Mouse (Mus musculus) lung, postnatal 0 days (tissue): ENCODE results near the gene Dmd. TPM values are rescaled to one million over a fixed set of nuclear protein-coding genes. Genes with fewer than 3 reads are reported as not detected.
A peak's percentile ranks its signal among the peaks of the same experiment; 100 is the strongest.

Source experiments
- ATAC-seq: fragments of 200-750 bp; cut with Nextera tagmentation; 2 replicates; pipeline ENCODE4 v1.8.0; 2017; ENCODE audit warnings: moderate library complexity
- DNase-seq: peaks from one replicate; pipeline ENCODE4 v3.0.0-alpha.2; 2016; ENCODE audit warnings: low spot score
- H3K27ac ChIP-seq: fragments of 300-500 bp; sonication (generic); 2 replicates; pipeline ENCODE4 v1.5.1; 2014; ENCODE audit warnings: antibody characterized with exemption, mild to moderate bottlenecking, low read length, mixed read lengths
- H3K27me3 ChIP-seq: fragments of 300-500 bp; sonication (generic); replicated peaks from 2 replicates; pipeline ENCODE4 v1.6.1; 2014; ENCODE audit warnings: low read length, mixed read lengths; ENCODE audit not compliant: insufficient read depth
- H3K36me3 ChIP-seq: fragments of 300-500 bp; sonication (generic); 2 replicates; pipeline ENCODE4 v1.6.1; 2014; ENCODE audit warnings: low read length, mixed read lengths; ENCODE audit not compliant: insufficient read depth
- H3K4me1 ChIP-seq: fragments of 300-500 bp; sonication (generic); 2 replicates; pipeline ENCODE4 v1.6.1; 2014; ENCODE audit warnings: antibody characterized with exemption, low read depth, low read length, mixed read lengths; ENCODE audit not compliant: insufficient read depth
- H3K4me2 ChIP-seq: fragments of 300-500 bp; sonication (generic); replicated peaks from 2 replicates; pipeline ENCODE4 v1.6.1; 2014; ENCODE audit warnings: low read depth, mild to moderate bottlenecking, low read length, moderate library complexity, mixed read lengths
- H3K4me3 ChIP-seq: fragments of 300-500 bp; sonication (generic); 2 replicates; pipeline ENCODE4 v1.5.1; 2014; ENCODE audit warnings: low read depth, low read length
- H3K9ac ChIP-seq: fragments of 300-500 bp; sonication (generic); replicated peaks from 2 replicates; pipeline ENCODE4 v1.6.1; 2014; ENCODE audit warnings: low read depth, mild to moderate bottlenecking
- H3K9me3 ChIP-seq: fragments of 300-500 bp; sonication (generic); 2 replicates; pipeline ENCODE4 v1.6.1; 2016; ENCODE audit warnings: low read length, mixed read lengths
- CTCF ChIP-seq: IDR thresholded peaks from 2 replicates; pipeline ENCODE4 v1.5.1; 2016; ENCODE audit warnings: antibody characterized with exemption, mild to moderate bottlenecking
- EP300 ChIP-seq: IDR thresholded peaks from 2 replicates; pipeline ENCODE4 v1.6.1; 2016; ENCODE audit warnings: antibody characterized with exemption, mild to moderate bottlenecking, control low read depth
- WGBS: fragments of 180-500 bp; shearing (Covaris S2); extraction: QIAGEN DNeasy Blood & Tissue Kit; methylation state at CpG from one replicate; pipeline ENCODE4 v1.1.7; 2014; 5-methylcytosine and 5-hydroxymethylcytosine counted together
- polyA plus RNA-seq: library from polyadenylated mRNA; unstranded; fragments of >200 nt; fragmentation: Nextera tagmentation; extraction: Ambion mirVana; gene quantifications from 2 replicates; pipeline ENCODE4 v1.2.1, GENCODE M21; 2015

Dmd gene
- polyA plus RNA-seq, 1 experiment from 2014 or later = 15.8 TPM

DNA sequence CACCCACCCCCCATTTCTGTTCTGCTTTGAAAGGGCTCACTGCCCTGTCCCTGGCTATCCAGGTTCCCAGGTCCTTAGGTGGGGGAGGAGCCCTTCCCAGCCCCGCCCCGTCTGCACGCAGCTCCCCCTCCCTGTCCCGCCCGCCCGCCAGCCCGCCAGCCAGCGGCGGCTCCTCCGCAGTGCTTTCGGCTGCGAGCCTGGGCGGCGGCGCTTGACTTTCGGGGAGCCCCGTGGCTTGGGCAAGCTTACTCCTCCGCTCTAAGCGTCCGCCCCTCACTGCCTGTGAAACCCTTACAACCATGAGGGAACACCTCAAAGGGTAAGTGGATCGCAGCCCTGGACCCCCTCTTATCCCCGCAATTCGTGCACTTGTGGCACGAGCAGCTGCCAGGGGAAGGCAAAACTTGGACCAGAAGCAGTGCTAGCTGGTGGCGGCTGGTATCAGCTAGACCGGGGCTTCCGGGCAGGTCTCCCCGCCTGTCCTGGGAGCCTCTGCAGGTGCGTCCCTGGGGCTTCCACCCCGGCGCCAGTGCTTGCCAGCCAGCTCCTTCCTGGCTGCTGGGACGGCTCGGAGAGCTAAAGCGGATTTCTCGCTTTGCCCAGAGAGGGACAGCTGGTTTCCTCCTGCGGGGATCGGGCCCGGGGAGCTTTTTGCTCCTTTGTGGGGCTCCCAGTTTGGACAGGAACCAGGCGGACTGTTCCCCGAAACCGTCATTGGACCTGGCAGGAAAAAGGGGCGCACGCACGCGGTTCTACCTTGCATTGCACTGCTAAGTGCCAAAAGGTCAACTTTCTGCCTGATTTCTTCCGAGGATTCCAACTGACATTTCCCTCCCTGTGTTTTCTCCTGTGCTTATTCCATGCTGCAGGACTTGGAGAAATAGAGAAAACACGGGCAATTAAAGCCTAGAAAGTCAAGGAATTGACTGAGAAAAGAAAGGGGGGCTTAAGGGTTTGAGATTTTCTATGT lies 2099.8 kb downstream of the Dmd start:
- no peaks in the 10 kb centered on the region for H3K4me1 ChIP-seq
- H3K9ac ChIP-seq = peak overlapping the region; percentile 39; the same call in 1 of the 2 replicates
- H3K4me2 ChIP-seq = peak overlapping the region; percentile 60
- peak; percentile 96 for ATAC-seq
- no peaks in the 10 kb centered on the region for H3K9me3 ChIP-seq
- DNase-seq = peak; percentile 61
- 10% methylated on average over 27 of the region's 47 CpGs for WGBS
- TF ChIP-seq CTCF = no peak
- no peak for TF ChIP-seq EP300
- peak overlapping the region; percentile 53 for H3K4me3 ChIP-seq
- H3K27me3 ChIP-seq = no peaks in the 10 kb centered on the region
- peak overlapping the region; percentile 68 for H3K27ac ChIP-seq
- H3K36me3 ChIP-seq = no peaks in the 10 kb centered on the region

DNA sequence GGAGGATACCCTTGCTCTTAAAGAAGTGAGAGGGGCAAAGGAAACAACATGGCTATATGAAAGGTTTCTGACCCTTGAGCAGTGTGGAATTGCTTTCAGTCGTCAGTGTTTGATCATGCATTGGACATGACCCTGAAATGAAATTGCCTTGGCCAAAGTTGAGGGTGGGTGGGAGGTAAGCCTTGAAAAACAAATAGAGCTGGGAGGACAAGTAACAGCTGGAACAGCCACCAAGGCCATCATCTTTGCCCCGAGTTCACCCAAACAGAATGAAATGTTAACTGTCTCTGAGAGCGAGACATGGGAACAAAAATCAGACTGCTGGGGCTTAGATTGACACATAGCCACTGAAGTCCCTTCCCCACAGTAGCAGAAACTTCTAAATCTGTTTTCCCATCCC lies 2100.9 kb downstream of the Dmd start:
- ATAC-seq = no peak
- Histone ChIP-seq H3K27ac (no peak overlapping the region), H3K4me2 (peak overlapping the region; percentile 60), H3K4me3 (no peak overlapping the region), H3K36me3 (no peaks in the 10 kb centered on the region), H3K4me1 (no peaks in the 10 kb centered on the region), H3K9ac (no peak overlapping the region), H3K27me3 (no peaks in the 10 kb centered on the region), H3K9me3 (no peaks in the 10 kb centered on the region)
- peak; percentile 12 for DNase-seq
- TF ChIP-seq EP300 (no peak), CTCF (no peak)
- 29% methylated on average over 3 of the region's 3 CpGs for WGBS

DNA sequence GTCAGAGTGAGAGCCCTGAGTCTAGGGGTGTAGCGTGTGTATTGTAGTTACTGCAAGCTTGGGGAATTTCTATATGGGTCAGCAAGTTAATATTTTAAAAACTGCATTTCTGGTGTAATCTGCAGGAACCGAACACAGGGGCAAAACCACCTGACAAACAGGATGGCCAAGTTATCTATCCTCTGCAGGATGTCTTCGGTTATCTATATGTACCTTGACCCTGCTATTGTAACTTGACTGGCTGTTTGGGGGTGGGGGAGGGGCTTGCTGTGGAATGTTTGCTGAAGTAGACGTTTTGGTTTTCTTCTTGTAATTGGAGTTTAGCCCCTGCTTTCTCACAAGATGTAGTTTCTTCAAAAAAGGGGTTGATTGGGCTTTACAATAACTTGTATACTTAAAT lies 2124.9 kb downstream of the Dmd start:
- no peak for TF ChIP-seq EP300
- H3K9ac ChIP-seq = no peak overlapping the region
- H3K9me3 ChIP-seq = no peaks in the 10 kb centered on the region
- H3K27me3 ChIP-seq = no peaks in the 10 kb centered on the region
- ATAC-seq = no peak
- DNase-seq = no peak
- no peaks in the 10 kb centered on the region for H3K4me1 ChIP-seq
- H3K36me3 ChIP-seq = no peaks in the 10 kb centered on the region
- no peak overlapping the region for H3K4me2 ChIP-seq
- H3K27ac ChIP-seq = no peak overlapping the region
- no peak overlapping the region for H3K4me3 ChIP-seq
- WGBS = 52% methylated on average over 4 of the region's 4 CpGs

DNA sequence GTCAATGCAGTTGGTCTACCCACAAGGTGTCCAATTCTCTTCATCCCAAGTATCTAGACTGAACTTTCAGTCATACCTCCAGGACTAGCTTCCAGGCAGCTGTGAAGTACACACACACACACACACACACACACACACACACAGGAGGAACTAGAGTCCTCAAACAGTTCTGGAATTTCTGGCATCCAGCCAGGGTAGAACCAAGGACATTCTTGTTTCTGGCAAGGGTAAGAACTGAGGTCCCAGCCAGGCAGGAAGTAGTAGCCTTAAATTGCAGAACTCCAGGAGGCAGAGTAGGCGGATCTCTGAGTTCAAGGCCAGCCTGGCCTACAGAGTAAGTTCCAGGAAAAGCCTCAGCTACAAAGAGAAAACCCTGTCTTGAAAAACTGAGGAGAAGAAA lies 2128.2 kb downstream of the Dmd start:
- H3K36me3 ChIP-seq = no peaks in the 10 kb centered on the region
- H3K4me1 ChIP-seq = no peaks in the 10 kb centered on the region
- H3K27me3 ChIP-seq = no peaks in the 10 kb centered on the region
- H3K9me3 ChIP-seq = no peaks in the 10 kb centered on the region
- DNase-seq (peak; percentile 33), ATAC-seq (0 out of 2 replicates have a peak, but pooled peaks have one; percentile 21)
- no peak overlapping the region for H3K9ac ChIP-seq
- no peak for TF ChIP-seq EP300
- no peak for TF ChIP-seq CTCF
- no peak overlapping the region for H3K4me2 ChIP-seq
- 55% methylated on average over 1 of the region's 1 CpGs for WGBS
- no peak overlapping the region for H3K27ac ChIP-seq
- no peak overlapping the region for H3K4me3 ChIP-seq

DNA sequence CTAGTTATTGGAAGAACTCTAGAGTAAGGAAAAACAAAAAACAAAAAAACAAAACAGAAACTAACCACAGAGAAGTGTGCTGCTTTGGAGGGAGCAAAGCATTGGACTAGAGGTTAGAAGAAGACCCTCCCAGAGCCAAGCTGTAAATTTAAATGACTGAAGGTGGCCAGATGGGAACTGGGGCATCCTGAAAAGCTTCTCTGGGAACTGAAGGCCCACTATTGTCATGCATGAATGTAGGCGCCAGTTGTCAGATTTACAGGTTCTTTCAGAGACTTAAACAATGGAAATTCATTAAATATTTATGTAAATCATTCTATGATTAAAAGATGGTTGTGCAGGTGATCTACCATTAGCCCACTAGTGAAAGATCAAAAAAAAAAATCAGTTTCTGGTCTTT lies 2128.9 kb downstream of the Dmd start:
- ATAC-seq (no peak), DNase-seq (no peak)
- H3K9ac ChIP-seq = no peak overlapping the region
- no peaks in the 10 kb centered on the region for H3K27me3 ChIP-seq
- H3K36me3 ChIP-seq = no peaks in the 10 kb centered on the region
- no peaks in the 10 kb centered on the region for H3K4me1 ChIP-seq
- H3K4me3 ChIP-seq = no peak overlapping the region
- WGBS = 90% methylated on average over 1 of the region's 1 CpGs
- H3K9me3 ChIP-seq = no peaks in the 10 kb centered on the region
- no peak overlapping the region for H3K4me2 ChIP-seq
- TF ChIP-seq CTCF (no peak), EP300 (no peak)
- no peak overlapping the region for H3K27ac ChIP-seq

DNA sequence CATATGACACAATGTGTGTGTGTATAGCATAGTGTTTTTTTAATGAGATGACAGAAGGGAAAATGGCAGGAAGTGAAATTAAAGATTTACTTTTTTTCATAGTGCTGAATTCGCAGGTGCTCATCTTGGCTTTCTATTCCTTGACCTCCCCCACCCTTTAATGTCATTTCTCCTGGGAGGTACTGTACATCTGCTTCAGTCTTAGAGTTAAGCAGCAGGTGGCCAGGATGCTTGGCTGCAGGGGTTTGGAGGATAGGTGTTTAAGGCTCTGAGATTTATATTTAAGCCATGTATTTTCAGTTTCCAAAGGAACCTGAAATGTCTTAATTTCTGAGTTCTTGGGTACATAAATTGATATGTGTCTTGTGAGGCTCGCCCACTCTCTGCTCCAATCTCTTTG lies 2130.5 kb downstream of the Dmd start:
- Histone ChIP-seq H3K4me1 (no peaks in the 10 kb centered on the region), H3K36me3 (no peaks in the 10 kb centered on the region), H3K9me3 (no peaks in the 10 kb centered on the region), H3K9ac (no peak overlapping the region), H3K27ac (no peak overlapping the region), H3K4me3 (no peak overlapping the region), H3K27me3 (no peaks in the 10 kb centered on the region), H3K4me2 (no peak overlapping the region)
- no peak for ATAC-seq
- TF ChIP-seq EP300 (no peak), CTCF (no peak)
- DNase-seq = no peak
- WGBS = 65% methylated on average over 2 of the region's 2 CpGs
